Mouse (Mus musculus): ENCODE data around the gene Fam25c. TPM values are rescaled to one million over a fixed set of nuclear protein-coding genes. Genes with fewer than 3 reads are reported as not detected.

The Fam25c gene
- total RNA-seq, 2 experiments from 2014 or later, result not detected

Other genes with a start within 250 kb of the Fam25c start
- gene Npy4r, start 202.9 kb downstream of the Fam25c start, total RNA-seq (2015; ENCODE audit: low replicate concordance), result not detected in 2 replicates
- not detected in 2 replicates for gene Npy4r, start 202.9 kb downstream of the Fam25c start, total RNA-seq (2017; ENCODE audit: low replicate concordance)
- gene Gprin2, start 153.8 kb downstream of the Fam25c start, total RNA-seq (2015; ENCODE audit: low replicate concordance), result not detected in 2 replicates
- gene Gprin2, start 153.8 kb downstream of the Fam25c start, total RNA-seq (2017; ENCODE audit: low replicate concordance), result not detected in 2 replicates
- gene Syt15, start 135.8 kb downstream of the Fam25c start, total RNA-seq (2015; ENCODE audit: low replicate concordance), result not detected in 2 replicates
- not detected in 2 replicates for gene Syt15, start 135.8 kb downstream of the Fam25c start, total RNA-seq (2017; ENCODE audit: low replicate concordance)
- 3.8 and 5.2 TPM in 2 replicates for gene Shld2, start 44.9 kb downstream of the Fam25c start, total RNA-seq (2015; ENCODE audit: low replicate concordance)
- gene Shld2, start 44.9 kb downstream of the Fam25c start, total RNA-seq (2017; ENCODE audit: low replicate concordance), result 1.4 and 3.3 TPM in 2 replicates
- 35.7 and 65.6 TPM in 2 replicates for gene Glud1, start 44.7 kb downstream of the Fam25c start, total RNA-seq (2015; ENCODE audit: low replicate concordance)
- gene Glud1, start 44.7 kb downstream of the Fam25c start, total RNA-seq (2017; ENCODE audit: low replicate concordance), result 24.5 and 55.2 TPM in 2 replicates
- not detected in 2 replicates for gene Sncg, start 19.4 kb upstream of the Fam25c start, total RNA-seq (2015; ENCODE audit: low replicate concordance)
- not detected in 2 replicates for gene Sncg, start 19.4 kb upstream of the Fam25c start, total RNA-seq (2017; ENCODE audit: low replicate concordance)
- gene Mmrn2, start 20.0 kb upstream of the Fam25c start, total RNA-seq (2015; ENCODE audit: low replicate concordance), result not detected in 2 replicates
- gene Mmrn2, start 20.0 kb upstream of the Fam25c start, total RNA-seq (2017; ENCODE audit: low replicate concordance), result not detected in 2 replicates
- 0.21 and 1.2 TPM in 2 replicates for gene Bmpr1a, start 147.9 kb upstream of the Fam25c start, total RNA-seq (2015; ENCODE audit: low replicate concordance)
- 0.42 and 0.77 TPM in 2 replicates for gene Bmpr1a, start 147.9 kb upstream of the Fam25c start, total RNA-seq (2017; ENCODE audit: low replicate concordance)
- not detected in 2 replicates for gene 9230112D13Rik, start 167.4 kb upstream of the Fam25c start, total RNA-seq (2015; ENCODE audit: low replicate concordance)
- not detected in 2 replicates for gene 9230112D13Rik, start 167.4 kb upstream of the Fam25c start, total RNA-seq (2017; ENCODE audit: low replicate concordance)
- not detected in 2 replicates for gene Ldb3, start 233.2 kb upstream of the Fam25c start, total RNA-seq (2015; ENCODE audit: low replicate concordance)
- gene Ldb3, start 233.2 kb upstream of the Fam25c start, total RNA-seq (2017; ENCODE audit: low replicate concordance), result not detected in 2 replicates
- not detected in 2 replicates for gene Opn4, start 244.7 kb upstream of the Fam25c start, total RNA-seq (2015; ENCODE audit: low replicate concordance)
- not detected in 2 replicates for gene Opn4, start 244.7 kb upstream of the Fam25c start, total RNA-seq (2017; ENCODE audit: low replicate concordance)

Data from erythroblast, adult 5-6 weeks (primary cell).